Mouse (Mus musculus) gastrocnemius, postnatal 25 days (tissue): ENCODE measurements around the gene Luc7l2. TPM values are rescaled to one million over a fixed set of nuclear protein-coding genes. Genes with fewer than 3 reads are reported as not detected.
A peak's percentile ranks its signal among the peaks of the same experiment; 100 is the strongest.
"Not testable (repeated sequence)": the region's sequence is repeated elsewhere in the genome, so short reads cannot be mapped to it uniquely, and the experiment has no call there.

Source experiments
- DNase-seq: peaks from one replicate; pipeline ENCODE4 v3.0.0; 2022
- long read RNA-seq, 2 experiments: library from polyadenylated mRNA; stranded (forward); transcript quantifications; one replicate each; pipeline ENCODE4 v2.0.0; 2021
- total RNA-seq, 2 experiments: library from RNA; stranded (reverse); gene quantifications; 1 replicate in 1 of 2; 2 replicates in 1 of 2; pipeline ENCODE4 v1.2.3; 2021

Gene Luc7l2
- 10 to 100 TPM; 97.7 to 97.8 TPM for total RNA-seq
- long read RNA-seq, experiment 1, full-length matches to known transcripts: 16 of 54 reads
- long read RNA-seq, experiment 1, partial matches to known transcripts: 11 of 54 reads
- long read RNA-seq, experiment 1, other reads (novel, unspliced or antisense): 27 of 54 reads
- long read RNA-seq, experiment 2, full-length matches to known transcripts: 13 of 41 reads
- long read RNA-seq, experiment 2, partial matches to known transcripts: 11 of 41 reads
- long read RNA-seq, experiment 2, other reads (novel, unspliced or antisense): 17 of 41 reads

DNA sequence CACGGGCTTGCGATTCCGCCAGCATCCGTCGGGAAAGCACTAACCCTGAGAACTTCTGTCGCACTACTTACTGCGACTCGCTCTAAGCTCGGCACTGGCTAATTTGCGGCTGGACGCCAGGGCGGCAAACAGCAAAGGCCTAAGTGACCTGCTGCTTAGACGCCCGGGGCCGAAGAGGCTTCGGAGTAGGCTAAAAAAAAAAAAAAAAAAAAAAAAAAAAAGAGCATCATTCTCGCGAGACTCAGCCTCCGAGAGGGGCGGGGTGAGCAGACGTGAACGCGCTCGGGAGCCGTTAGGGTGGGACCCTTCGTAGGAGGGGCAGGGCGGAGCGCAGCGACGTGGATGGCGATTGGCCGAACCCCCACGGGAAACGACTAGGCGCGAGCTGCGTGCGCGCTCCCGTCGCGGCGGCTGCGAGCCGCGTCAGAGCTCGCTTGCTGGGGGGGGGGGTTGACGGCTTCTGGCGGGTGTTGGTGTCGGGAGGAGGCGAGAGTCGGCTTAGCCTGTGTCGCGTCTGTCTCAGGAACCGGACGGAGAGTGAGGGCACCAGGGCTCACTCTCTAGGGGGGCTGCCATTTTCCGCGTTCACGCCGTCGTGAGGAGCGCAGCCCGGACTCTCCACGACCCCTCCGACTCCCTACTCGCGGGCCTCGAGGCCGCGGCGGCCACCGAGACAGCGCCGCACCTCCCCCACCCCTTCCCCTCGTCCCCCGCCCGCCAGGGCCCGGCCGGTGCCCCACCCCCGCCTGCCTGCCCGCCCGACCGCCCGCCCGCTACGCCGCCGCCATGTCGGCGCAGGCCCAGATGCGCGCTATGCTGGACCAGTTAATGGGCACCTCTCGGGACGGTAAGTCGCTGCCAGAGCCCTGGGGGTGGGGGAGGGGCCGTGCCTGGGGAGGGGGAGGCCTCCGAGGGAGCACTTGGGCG, at the start of gene Luc7l2:
Gene Luc7l2, plus strand, starts transcription at position 273 of the 927 bp plus-strand sequence.
- DNase-seq: peak; percentile 98

DNA sequence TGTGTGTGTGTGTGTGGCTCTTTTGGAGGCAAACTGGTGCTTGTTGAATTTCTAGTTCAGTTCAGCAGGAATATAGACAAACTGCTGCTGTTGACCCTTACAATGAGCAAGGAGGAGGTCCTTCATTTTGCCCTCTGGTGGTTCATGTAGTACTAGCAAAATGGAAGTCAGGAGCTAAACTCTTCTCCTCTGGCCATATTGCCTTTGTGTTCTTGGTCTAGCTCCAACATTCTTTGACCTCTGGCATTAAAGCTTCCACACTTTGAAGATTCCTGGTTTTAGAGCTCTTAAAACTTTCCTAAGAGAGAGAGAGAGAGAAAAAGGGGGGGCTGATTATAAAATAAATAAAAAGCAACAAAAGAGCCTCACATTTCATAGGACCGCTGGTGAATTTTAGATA, 39.0 kb upstream of the Luc7l2 start:
- DNase-seq: no peak

DNA sequence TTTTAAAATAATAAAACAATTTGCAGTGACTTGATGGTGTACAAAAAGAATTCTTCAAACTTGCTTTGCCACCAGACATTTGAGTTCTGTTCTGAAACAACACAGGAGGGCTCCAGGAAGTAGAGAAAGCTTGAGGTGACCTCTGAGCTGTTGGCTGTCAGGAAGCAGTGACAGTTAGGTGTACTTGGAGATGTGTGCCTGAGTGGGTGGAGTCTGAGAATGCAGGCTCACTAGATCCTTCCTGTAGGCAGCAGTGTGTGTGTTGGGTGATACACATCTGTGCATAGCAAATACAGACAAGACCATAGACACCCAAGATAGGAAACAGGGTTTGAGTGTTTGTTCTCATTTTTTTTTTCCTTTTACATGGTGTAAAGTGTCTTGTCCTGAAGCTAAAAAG, 38.3 kb upstream of the Luc7l2 start:
- no peak for DNase-seq

DNA sequence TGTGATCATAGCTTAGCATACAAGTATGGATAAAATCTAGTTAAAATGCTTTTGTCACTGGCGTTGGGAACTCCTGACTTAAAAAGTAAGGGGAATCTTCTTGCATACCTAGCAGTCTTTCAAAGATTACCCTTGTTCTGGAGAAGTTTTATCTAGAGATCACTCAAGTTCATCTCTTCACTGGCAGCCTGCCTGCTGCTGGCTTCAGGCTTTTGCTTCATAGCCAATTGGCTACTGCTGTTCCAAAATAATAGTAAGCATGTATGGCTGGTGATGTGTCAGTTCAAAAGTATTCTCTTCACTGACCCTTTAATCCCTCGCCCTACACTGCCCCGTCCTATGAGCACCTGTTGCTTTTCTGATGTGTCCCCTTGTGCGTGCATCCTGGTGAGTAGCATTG, 35.9 kb upstream of the Luc7l2 start:
- DNase-seq: no peak

DNA sequence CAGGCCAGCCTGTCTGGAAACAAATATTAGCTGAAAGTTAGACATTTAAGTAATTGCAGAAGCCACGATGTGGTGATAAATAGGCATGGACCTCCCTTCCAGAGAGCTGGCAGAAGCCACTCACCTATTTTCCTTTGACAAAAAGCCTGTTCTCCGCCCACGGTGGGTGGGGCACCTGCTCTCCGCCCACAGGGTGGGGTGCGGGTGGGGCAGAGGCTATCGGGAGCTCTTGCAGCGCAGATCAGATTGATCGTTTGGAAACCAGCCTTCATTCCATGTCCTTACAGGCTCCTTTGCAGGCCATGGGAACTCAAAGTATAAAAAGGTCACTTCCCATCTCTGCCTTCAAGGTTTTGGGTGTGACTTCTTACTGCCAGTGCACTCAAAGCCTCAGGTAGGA, 27.3 kb upstream of the Luc7l2 start:
- DNase-seq: no peak

DNA sequence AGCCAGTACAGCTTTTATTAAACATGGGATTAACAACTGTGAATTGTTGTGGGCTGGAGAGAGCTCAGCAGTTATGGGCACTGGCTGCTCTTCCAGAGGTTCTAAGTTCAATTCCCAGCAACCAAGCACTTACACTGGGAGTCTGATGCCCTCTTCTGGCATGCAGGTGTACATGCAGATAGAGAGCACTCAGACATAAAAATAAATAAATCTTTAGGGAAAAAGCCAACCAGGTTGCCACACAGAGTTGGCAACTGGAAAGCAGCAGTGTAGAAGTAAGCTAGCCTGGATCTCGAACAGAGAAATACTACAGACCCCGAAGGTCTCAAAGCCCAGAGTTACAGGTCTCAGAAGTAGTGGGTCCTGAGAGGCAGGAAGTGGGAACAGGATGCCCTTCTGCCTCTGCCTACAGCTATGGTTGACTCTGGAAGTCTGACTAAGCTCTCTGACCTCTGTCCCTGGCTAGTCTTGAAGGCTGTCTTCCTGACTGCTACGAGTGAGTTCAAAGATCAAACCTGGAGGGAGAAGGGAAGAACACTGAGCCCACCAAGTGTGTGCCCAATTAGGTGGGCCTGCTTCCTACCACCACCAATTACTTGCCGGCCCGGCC, 19.8 kb upstream of the Luc7l2 start:
- no peak for DNase-seq

DNA sequence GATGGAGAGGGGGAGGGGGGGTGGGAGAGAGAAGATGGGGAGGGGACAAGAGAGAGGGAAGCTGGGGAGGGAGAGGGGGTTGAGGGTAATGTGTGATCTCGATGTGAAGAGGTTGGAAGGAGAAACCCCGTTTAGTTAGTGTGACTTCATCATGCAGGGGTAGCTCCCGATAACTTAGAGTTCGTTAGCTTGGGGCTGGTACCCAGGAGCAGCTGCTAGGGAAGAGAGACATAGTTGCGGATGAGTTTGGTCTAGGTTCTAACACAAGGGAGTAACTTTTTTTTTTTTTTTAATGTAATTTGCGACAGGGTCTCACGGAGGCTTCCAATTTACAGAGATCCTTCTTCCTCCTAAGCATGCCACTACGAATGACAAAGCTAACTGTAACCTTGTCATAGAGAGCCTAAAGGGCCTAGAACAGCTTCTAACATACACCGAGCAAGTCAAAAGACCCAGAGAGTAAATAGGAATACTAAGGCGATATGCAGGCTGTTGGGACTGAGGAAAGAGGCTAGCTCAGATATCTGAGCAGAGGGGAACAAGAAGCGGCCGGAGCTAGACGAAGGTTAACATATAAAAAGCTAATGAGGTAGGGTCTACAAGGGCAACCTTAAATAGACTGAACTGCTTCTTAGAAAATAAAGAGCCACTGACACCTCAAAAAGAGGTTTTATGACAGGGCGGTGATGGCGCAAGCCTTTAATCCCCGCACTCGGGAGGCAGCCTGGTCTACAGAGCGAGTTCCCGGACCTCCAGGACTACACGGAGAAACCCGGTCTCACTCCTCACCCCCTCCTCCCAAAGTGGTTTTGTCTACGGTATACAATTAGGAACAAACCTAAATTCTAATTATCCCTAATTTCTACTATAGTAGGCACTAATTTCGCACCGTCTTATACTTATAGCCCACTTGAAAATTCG, 18.4 kb upstream of the Luc7l2 start:
- DNase-seq: peak; percentile 28

DNA sequence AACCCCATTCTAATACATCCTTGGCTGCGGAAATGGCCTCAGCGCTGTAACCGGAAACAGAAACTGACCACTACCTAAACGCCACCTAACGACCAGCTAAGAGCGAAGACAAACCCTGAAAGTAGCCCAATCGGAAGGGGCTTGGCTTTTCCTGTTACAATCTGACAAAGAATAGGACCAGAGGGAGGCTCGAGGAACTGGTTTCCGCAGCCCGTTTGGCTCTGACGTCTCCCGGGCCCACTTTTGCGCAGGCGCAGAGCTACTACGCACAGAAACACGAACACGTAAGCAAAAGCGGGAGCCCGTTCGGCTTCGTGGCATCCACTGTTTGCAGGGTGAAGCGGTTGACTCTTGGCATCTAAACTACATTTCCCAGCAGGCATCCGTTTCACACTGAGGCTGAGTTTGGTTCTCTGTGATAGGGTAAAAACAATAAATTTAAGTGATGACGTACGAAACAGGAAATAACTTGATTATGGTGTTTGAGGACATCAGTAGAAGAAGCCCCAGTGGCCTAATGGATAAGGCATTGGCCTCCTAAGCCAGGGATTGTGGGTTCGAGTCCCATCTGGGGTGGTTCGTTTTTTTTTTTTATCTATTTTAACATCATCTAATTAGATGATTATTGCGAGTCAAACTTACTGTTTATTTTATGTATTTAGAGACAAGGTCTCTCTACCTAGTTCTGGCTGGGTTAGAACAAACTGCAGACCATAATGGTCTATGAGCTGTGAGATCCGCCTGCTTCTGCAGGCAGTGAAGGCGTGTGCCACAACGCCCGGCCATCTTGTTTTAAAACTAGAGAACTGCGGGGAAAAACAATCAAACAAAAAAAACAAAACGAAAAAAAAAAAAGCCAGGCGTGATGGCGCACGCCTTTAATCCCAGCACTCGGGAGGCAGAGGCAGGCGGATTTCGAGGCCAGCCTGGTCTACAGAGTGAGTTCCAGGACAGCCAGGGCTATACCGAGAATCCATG, 17.4 kb upstream of the Luc7l2 start, which contains the start of gene Fmc1:
Gene Fmc1, plus strand, starts transcription at position 75 of the 978 bp plus-strand sequence.
- peak; percentile 98 for DNase-seq

DNA sequence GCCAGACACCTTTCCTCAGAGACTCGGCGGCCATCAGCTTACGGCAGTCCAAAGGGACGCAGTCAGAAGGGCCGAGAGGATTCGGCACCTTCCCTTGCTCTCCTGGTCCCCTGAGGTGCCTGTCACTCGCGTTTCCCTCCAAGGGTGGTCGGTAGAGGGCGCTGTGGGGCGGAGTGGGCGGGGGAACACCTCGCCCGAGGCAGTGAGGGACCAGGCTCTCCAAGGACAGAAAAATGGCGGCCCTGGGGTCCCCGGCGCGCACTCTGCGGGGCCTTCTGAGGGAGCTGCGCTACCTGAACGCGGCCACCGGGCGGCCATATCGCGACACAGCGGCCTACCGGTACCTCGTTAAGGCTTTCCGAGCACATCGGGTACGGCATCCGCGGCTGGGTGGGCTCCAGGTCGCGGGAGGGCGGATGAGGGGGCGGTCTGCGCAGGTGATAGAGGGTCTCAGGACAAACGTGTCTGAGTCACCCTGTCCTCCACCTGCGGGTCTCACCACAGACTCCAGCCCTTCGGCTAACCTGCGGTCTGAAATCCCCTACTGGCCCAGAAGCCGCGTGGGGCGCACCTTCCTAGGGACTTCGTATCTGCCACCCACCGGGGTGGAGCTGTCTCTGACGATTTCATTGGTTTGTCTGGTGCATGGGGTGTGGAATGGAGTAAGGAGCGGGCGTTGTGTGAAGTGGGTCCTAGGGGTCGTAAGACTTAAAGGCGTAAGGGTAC, 16.3 kb upstream of the Luc7l2 start:
- peak; percentile 96 for DNase-seq

DNA sequence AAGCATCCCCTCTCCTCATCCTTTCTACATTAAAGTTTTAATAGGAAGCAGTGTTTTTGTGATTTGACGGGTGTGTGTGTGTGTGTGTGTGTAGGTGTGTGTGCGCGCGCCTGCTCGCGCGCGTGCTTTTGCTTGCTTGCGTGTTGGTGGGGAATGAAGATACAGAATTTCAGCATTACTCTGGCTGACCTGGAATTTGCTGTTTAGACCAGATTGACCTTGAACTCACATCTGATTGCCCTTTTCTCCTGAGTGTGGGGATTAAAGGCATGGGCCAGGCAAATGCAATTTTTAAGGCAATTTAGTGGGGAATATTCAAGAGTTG, 15.8 kb upstream of the Luc7l2 start:
- DNase-seq: no peak

DNA sequence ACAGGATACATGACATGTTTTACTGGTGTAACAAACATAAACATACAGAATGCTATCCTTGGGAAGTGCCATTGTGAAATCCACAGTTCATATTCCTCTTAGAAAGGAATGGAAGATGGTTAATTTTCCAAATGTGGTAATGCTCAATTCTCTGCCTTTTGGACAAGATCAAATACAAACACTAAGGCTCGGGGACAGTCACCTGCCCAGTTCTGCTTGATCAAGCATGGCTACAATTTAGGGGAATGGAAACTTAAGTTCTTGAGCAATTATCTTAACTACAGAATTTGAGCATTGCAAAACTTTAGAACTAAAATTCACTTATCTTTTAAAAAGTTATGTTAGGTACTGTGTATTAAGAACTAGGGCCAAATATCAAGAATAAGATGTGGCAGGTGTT, 15.3 kb upstream of the Luc7l2 start:
- DNase-seq: no peak

DNA sequence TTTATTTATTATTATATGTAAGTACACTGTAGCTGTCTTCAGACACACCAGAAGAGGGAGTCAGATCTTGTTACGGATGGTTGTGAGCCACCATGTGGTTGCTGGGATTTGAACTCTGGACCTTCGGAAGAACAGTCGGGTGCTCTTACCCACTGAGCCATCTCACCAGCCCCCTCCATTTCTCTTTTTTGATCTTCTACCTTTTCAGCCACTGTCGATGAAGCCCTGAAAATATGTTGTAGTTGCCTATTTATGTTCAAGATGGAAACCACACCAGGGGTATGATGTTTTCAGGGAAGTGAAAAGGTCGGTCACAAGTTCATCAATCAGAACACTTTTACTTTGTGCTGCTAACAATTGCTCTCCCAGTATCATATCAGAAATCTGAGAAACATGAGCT, 7.0 kb upstream of the Luc7l2 start:
- not testable (repeated sequence) for DNase-seq

DNA sequence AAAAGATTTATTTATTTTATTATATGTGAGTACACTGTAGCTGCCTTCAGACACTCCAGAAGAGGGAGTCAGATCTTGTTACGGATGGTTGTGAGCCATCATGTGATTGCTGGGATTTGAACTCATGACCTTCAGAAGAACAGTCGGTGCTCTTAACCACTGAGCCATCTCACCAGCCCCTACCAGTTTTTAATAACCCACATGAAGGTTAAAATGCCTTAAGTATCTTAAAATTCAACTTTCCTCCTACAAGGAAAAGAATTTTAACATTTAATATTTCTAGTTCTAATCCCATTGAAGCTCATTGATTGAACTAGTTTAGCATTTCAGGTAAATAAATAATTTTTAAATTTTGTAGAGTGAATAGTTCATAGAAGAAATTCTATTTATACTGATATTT, 4.1 kb upstream of the Luc7l2 start:
- DNase-seq: not testable (repeated sequence)

DNA sequence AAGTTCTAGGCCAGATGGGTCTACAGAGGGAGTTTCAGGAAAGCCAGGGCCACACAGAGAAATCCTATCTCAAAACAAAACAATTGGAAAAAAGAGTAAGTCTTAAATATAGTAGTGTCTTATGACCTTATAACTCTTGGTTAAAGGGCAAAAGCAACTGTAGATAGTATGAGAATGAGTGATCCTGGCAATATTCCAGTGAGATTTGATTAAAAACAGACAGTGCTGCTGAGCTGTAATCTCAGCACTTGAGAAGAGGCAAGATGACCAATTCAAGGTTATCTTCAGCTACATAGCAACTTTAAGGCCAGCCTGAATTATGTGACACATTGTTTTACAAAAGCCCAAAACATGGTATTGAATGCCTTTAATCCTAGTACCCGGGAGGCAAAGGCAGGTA, 3.4 kb upstream of the Luc7l2 start:
- no peak for DNase-seq

DNA sequence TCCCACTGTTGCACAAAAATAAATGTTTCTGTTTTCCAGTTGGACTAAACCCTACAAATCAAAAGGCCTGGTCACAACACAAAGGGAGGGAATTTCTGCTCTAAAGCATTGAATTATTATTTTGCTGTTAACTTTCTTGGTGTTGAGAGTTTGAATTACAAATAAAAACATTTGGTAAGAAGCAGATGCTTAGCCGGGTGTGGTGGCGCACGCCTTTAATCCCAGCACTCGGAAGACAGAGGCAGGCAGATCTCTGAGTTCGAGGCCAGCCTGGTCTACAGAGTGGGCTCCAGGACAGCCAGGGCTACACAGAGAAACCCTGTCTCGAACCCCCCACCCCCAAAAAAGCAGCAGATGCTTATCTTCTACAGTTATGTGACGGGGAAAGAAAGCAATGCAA, 2.5 kb upstream of the Luc7l2 start:
- DNase-seq: not testable (repeated sequence)

DNA sequence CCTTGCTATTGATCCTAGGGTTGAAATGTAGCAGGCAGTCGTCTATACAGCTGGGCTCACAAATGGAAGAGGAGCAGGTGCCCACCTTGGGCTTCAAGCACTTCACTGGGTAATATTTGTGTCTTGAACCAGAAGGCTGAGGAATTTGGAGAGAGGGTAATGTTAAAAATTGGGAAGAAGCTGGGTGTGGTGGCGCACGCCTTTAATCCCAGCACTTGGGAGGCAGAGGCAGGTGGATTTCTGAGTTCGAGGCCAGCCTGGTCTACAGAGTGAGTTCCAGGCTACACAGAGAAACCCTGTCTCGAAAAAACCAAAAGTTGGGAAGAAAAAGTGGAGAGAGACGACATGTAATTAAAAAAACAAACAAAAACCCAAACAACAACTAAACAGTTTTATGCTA, 1.3 kb upstream of the Luc7l2 start:
- not testable (repeated sequence) for DNase-seq

DNA sequence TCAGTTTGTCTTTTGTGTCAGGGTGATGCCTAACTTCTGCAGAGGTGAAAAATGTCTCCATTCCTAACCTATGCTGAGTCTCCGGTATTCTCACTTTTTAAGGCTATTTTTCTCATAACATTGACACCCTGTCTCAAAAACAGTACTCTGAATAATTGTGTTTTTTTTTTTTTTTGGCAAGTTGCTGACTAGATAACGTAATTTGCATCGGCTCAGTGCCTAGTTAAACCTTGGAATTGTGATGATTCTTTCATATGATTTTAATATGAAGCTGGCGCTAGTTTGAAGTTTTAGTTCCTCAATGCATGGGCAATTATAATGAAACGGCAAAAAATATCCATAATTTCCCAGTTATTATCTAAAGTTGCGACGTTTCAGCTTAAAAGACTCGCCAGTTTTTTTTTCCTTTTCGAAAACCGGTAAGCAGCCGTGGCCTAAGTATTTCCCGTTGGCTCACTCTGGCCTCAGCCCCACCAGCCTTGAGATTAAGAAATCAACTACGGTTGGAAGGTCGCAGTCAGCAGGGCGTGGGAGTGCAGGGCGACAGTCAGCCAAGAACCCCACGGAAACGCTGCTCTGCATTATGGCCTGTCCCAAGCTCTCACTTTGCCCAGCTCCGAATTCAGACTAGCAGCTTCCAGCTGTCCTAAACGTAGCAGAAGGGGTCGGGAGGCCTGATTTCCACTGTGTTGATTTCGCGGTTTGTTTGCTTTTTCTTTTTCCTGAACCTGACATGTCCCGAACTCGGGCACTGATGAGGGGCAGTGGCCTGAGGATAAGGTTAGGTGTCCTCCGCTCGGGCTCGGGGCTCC, 678 bp upstream of the Luc7l2 start:
- peak; percentile 74 for DNase-seq

DNA sequence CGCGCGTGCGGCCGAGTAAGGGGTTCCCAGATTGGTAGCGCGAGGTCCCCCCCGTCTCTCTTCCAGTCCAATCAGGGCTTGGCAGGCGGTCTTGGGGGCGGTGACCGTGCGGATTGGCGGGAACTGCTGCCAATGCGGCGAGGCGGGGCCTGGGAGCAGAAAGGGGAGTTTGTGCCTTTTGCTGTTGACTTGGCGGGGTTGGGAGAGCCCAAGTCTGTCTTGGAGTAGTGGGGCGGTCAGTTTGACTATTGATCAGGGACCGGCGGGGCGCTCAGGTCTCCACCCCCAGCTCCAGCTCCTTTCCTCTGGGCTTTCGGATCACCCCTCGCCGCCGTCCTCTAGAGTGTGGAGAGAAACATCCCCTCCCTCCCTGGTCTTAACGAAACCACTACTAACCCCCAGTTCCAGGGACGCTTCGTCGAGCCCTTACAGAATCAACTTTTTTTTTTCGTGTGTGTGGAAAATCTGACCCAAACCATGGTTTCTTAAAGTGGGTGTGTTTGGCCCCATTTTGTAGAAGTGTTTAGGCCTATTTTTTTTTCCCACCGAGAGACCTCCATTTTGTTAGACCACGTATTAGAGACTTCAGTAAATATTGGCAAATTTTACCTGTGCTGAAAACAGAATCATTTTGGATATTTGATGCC, 978 bp downstream of the Luc7l2 start:
- peak; percentile 99 for DNase-seq

DNA sequence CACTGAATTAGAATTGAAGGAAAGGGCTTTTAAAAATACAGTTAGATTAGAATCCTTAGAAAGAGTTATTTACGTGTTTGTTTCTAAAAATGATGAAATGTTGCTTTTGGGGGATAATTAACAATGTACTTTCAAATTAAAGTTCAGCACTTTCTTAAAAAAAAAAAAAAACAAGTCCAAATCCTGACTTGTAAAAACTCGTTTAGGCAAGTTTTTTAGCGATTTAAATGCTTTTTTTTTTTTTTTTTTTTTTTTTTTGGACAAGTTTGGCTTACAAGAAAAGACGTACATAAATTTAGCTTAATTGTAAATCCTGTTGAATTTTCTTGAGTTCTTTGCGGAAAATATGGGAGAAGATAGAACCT, 1.5 kb downstream of the Luc7l2 start:
- DNase-seq: no peak
